Mouse (Mus musculus) liver, adult 2 months (tissue): ENCODE data around the gene R3hdm2.

Experiments used
- CTCF ChIP-seq: fragments of 200-500 bp; IDR thresholded peaks from 2 replicates; pipeline ENCODE4 v1.5.1; 2011; ENCODE audit warnings: low read depth, low read length, control low read depth
- POLR2A ChIP-seq: fragments of 200-500 bp; IDR thresholded peaks from 2 replicates; pipeline ENCODE4 v1.6.1; 2011; ENCODE audit warnings: low read length, control low read depth; ENCODE audit not compliant: insufficient read depth; ENCODE audit errors: extremely low read depth

- TF ChIP-seq CTCF, result no peak
- TF ChIP-seq POLR2A, result no peak
Observed at GRCm38 (mm10) chr10:127340577-127341359, 39.4 kb upstream of the R3hdm2 start.
